Mouse (Mus musculus) limb, embryonic 11.5 days (tissue): ENCODE data around the gene Tmem89. TPM values are rescaled to one million over a fixed set of nuclear protein-coding genes. Genes with fewer than 3 reads are reported as not detected.

Experiments
- ATAC-seq: fragments of 200-750 bp; cut with Nextera tagmentation; 2 replicates; pipeline ENCODE4 v1.8.0; 2017; ENCODE audit warnings: low read depth; ENCODE audit not compliant: insufficient number of reproducible peaks, low FRiP score, low TSS enrichment
- DNase-seq: peaks from one replicate; pipeline ENCODE4 v3.0.0-alpha.2; 2015; ENCODE audit warnings: low spot score
- H3K27ac ChIP-seq: fragments of 300-500 bp; sonication (generic); replicated peaks from 2 replicates; pipeline ENCODE4 v1.5.1; 2014; ENCODE audit warnings: low read depth, mild to moderate bottlenecking, low read length
- H3K27me3 ChIP-seq: fragments of 300-500 bp; sonication (generic); 2 replicates; pipeline ENCODE4 v1.6.1; 2014; ENCODE audit warnings: mild to moderate bottlenecking, low read length, mixed read lengths; ENCODE audit not compliant: control insufficient read depth, insufficient read depth
- H3K36me3 ChIP-seq: fragments of 300-500 bp; sonication (generic); 2 replicates; pipeline ENCODE4 v1.6.1; 2014; ENCODE audit warnings: mild to moderate bottlenecking, low read length, moderate library complexity, mixed read lengths; ENCODE audit not compliant: control insufficient read depth, insufficient read depth
- H3K4me1 ChIP-seq: fragments of 300-500 bp; sonication (generic); 2 replicates; pipeline ENCODE4 v1.6.1; 2014; ENCODE audit warnings: low read length, mixed read lengths; ENCODE audit not compliant: control insufficient read depth, insufficient read depth
- H3K4me2 ChIP-seq: fragments of 300-500 bp; sonication (generic); 2 replicates; pipeline ENCODE4 v1.6.1; 2014; ENCODE audit warnings: low read depth, mild to moderate bottlenecking, moderate library complexity; ENCODE audit not compliant: severe bottlenecking
- H3K4me3 ChIP-seq: fragments of 300-500 bp; sonication (generic); 2 replicates; pipeline ENCODE4 v1.5.1; 2014; ENCODE audit warnings: low read depth, low read length
- H3K9ac ChIP-seq: fragments of 300-500 bp; sonication (generic); 2 replicates; pipeline ENCODE4 v1.6.1; 2014; ENCODE audit warnings: mild to moderate bottlenecking, low read length
- H3K9me3 ChIP-seq: fragments of 300-500 bp; sonication (generic); 2 replicates; pipeline ENCODE4 v1.6.1; 2016; ENCODE audit warnings: low read length; ENCODE audit not compliant: control insufficient read depth
- WGBS: fragments of 180-500 bp; shearing (Covaris S2); extraction: QIAGEN DNeasy Blood & Tissue Kit; methylation state at CpG from one replicate; pipeline ENCODE4 v1.1.7; 2014; 5-methylcytosine and 5-hydroxymethylcytosine counted together
- polyA plus RNA-seq: library from polyadenylated mRNA; unstranded; fragments of >200 nt; fragmentation: Nextera tagmentation; extraction: Ambion mirVana; gene quantifications from 2 replicates; pipeline ENCODE4 v1.2.1, GENCODE M21; 2014

The Tmem89 gene
- polyA plus RNA-seq, 1 experiment from 2014 or later: not detected

DNA sequence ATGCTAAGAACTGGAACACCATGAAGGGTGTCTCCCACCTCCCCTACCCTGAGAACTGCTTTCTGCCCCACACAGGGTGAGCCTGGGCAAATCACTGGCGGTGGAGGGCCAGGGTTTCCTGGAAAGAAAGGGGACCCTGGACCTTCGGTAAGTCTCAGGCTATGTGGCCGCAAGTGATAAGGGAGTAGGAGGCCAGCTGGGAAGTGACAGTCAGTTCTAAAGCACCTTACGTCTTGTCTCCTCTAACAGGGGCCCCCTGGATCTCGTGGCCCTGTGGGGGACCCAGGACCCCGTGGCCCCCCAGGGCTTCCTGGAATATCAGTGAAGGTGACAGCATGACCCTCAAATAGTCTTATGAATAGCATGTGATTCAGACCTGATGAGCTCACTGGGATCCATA lies 49.9 kb downstream of the Tmem89 start:
- DNase-seq (no peak), ATAC-seq (no peak)
- no peak overlapping the region for H3K4me3 ChIP-seq
- H3K4me2 ChIP-seq: no peak overlapping the region
- no peaks in the 10 kb centered on the region for H3K4me1 ChIP-seq
- no peak overlapping the region for H3K9ac ChIP-seq
- H3K36me3 ChIP-seq: no peaks in the 10 kb centered on the region
- no peaks in the 10 kb centered on the region for H3K27me3 ChIP-seq
- WGBS: 80% methylated on average over 6 of the region's 6 CpGs
- no peaks in the 10 kb centered on the region for H3K9me3 ChIP-seq
- no peak overlapping the region for H3K27ac ChIP-seq

Other genes starting within 250 kb of the Tmem89 start
- gene Prkar2a, start 225.3 kb upstream of the Tmem89 start, polyA plus RNA-seq: 32.5 and 35.2 TPM in 2 replicates
- 129 and 136 TPM in 2 replicates for gene Ip6k2, start 130.8 kb upstream of the Tmem89 start, polyA plus RNA-seq
- gene Nckipsd, start 106.3 kb upstream of the Tmem89 start, polyA plus RNA-seq: 13.9 and 15.7 TPM in 2 replicates
- 0.10 and 0.20 TPM in 2 replicates for gene Celsr3, start 88.3 kb upstream of the Tmem89 start, polyA plus RNA-seq
- 12.5 and 13.5 TPM in 2 replicates for gene Slc26a6, start 61.3 kb upstream of the Tmem89 start, polyA plus RNA-seq
- gene Uqcrc1, start 22.0 kb downstream of the Tmem89 start, polyA plus RNA-seq: 463 and 485 TPM in 2 replicates
- gene Col7a1, start 39.0 kb downstream of the Tmem89 start, polyA plus RNA-seq: 4.7 and 5.0 TPM in 2 replicates
- 0.21 TPM in 1 of 2 replicates, not detected in the other for gene Ucn2, start 71.4 kb downstream of the Tmem89 start, polyA plus RNA-seq
- 9.4 and 13.3 TPM in 2 replicates for gene Pfkfb4, start 77.2 kb downstream of the Tmem89 start, polyA plus RNA-seq
- gene Shisa5, start 123.9 kb downstream of the Tmem89 start, polyA plus RNA-seq: 38.9 and 43.3 TPM in 2 replicates
- gene Trex1, start 145.1 kb downstream of the Tmem89 start, polyA plus RNA-seq: 5.5 and 8.2 TPM in 2 replicates
- 28.4 and 30.6 TPM in 2 replicates for gene Atrip, start 159.5 kb downstream of the Tmem89 start, polyA plus RNA-seq
- gene Ccdc51, start 167.9 kb downstream of the Tmem89 start, polyA plus RNA-seq: 13.9 and 14.9 TPM in 2 replicates
- 864 and 871 TPM in 2 replicates for gene Tma7, start 168.0 kb downstream of the Tmem89 start, polyA plus RNA-seq
- gene Plxnb1, start 180.8 kb downstream of the Tmem89 start, polyA plus RNA-seq: 13.7 and 15.2 TPM in 2 replicates
- gene Fbxw21, start 247.4 kb downstream of the Tmem89 start, polyA plus RNA-seq: not detected in 2 replicates